Mouse (Mus musculus) thymus, adult 2 months (tissue): ENCODE results near the gene Phtf2. TPM values are rescaled to one million over a fixed set of nuclear protein-coding genes. Genes with fewer than 3 reads are reported as not detected.
"Not testable (repeated sequence)": the region's sequence is repeated elsewhere in the genome, so short reads cannot be mapped to it uniquely, and the experiment has no call there.

Experiments
- DNase-seq: peaks from one replicate; pipeline ENCODE4 v3.0.0; 2021
- H3K27ac ChIP-seq: fragments of 200-500 bp; 2 replicates; pipeline ENCODE4 v1.5.1; 2012; ENCODE audit warnings: low read length, control low read depth; ENCODE audit not compliant: control insufficient read depth, insufficient read depth
- H3K27me3 ChIP-seq: fragments of 200-500 bp; 2 replicates; pipeline ENCODE4 v1.6.1; 2012; ENCODE audit warnings: mild to moderate bottlenecking, low read length, moderate library complexity, mixed read lengths; ENCODE audit not compliant: control insufficient read depth, insufficient read depth
- H3K36me3 ChIP-seq: fragments of 200-500 bp; 2 replicates; pipeline ENCODE4 v1.6.1; 2012; ENCODE audit warnings: mild to moderate bottlenecking, low read length, moderate library complexity; ENCODE audit not compliant: control insufficient read depth, insufficient read depth
- H3K4me1 ChIP-seq: fragments of 200-500 bp; replicated peaks from 2 replicates; pipeline ENCODE4 v1.6.1; 2012; ENCODE audit warnings: low read length; ENCODE audit not compliant: control insufficient read depth, insufficient read depth
- H3K4me3 ChIP-seq: fragments of 200-500 bp; 2 replicates; pipeline ENCODE4 v1.5.1; 2012; ENCODE audit warnings: mild to moderate bottlenecking, low read length, control low read depth, moderate library complexity; ENCODE audit not compliant: control insufficient read depth, insufficient read depth
- CTCF ChIP-seq: fragments of 200-500 bp; IDR thresholded peaks from 2 replicates; pipeline ENCODE4 v1.5.1; 2012; ENCODE audit warnings: mild to moderate bottlenecking, control low read depth, low read length, moderate library complexity, borderline replicate concordance; ENCODE audit not compliant: control insufficient read depth, poor library complexity, insufficient read depth; ENCODE audit errors: extremely low read depth
- POLR2A ChIP-seq: fragments of 200-500 bp; IDR thresholded peaks from 2 replicates; pipeline ENCODE4 v1.6.1; 2012; ENCODE audit warnings: mild to moderate bottlenecking, low read length, control low read depth, moderate library complexity; ENCODE audit not compliant: control insufficient read depth, poor library complexity, insufficient read depth; ENCODE audit errors: extremely low read depth
- WGBS: fragments of 180-500 bp; shearing (Covaris S2); methylation state at CpG from one replicate; pipeline ENCODE4 v1.1.7; 2018; 5-methylcytosine and 5-hydroxymethylcytosine counted together
- polyA plus RNA-seq: library from polyadenylated mRNA; depleted of rRNA; stranded (reverse); fragments of >200 nt; gene quantifications from 2 replicates; pipeline ENCODE4 v1.2.3, GENCODE M21; 2012

Gene Phtf2
- polyA plus RNA-seq, 1 experiment: 4.5 TPM

- 92% methylated on average over 1 of the region's 1 CpGs for WGBS
- DNase-seq: no peak
- Histone ChIP-seq H3K4me3 (no peak overlapping the region), H3K27me3 (no peaks in the 10 kb centered on the region), H3K4me1 (no peaks in the 10 kb centered on the region), H3K36me3 (no peaks in the 10 kb centered on the region), H3K27ac (no peak overlapping the region)
- TF ChIP-seq CTCF (no peak), POLR2A (no peak)
Measured at GRCm38 (mm10) chr5:20821647-20822046, 60.3 kb downstream of the Phtf2 start.

- Histone ChIP-seq H3K36me3 (no peaks in the 10 kb centered on the region), H3K4me3 (no peak overlapping the region), H3K4me1 (no peaks in the 10 kb centered on the region), H3K27me3 (no peaks in the 10 kb centered on the region), H3K27ac (no peak overlapping the region)
- DNase-seq: no peak
- no peak for TF ChIP-seq CTCF
- TF ChIP-seq POLR2A: no peak
Measured at GRCm38 (mm10) chr5:20821122-20821521, 60.8 kb downstream of the Phtf2 start.

GRCm38 (mm10) chr5:20815094-20815493 is 66.8 kb downstream of the Phtf2 start:
- Histone ChIP-seq H3K4me3 (no peak overlapping the region), H3K27ac (no peak overlapping the region), H3K36me3 (no peaks in the 10 kb centered on the region), H3K27me3 (no peaks in the 10 kb centered on the region), H3K4me1 (no peaks in the 10 kb centered on the region)
- DNase-seq: no peak
- 97% methylated on average over 2 of the region's 2 CpGs for WGBS
- TF ChIP-seq POLR2A (no peak), CTCF (no peak)

- no peaks in the 10 kb centered on the region for H3K27me3 ChIP-seq
- no peak overlapping the region for H3K4me3 ChIP-seq
- TF ChIP-seq CTCF (no peak), POLR2A (no peak)
- no peak overlapping the region for H3K27ac ChIP-seq
- 92% methylated on average over 6 of the region's 6 CpGs for WGBS
- no peak for DNase-seq
- H3K36me3 ChIP-seq: no peaks in the 10 kb centered on the region
- no peaks in the 10 kb centered on the region for H3K4me1 ChIP-seq
Measured at GRCm38 (mm10) chr5:20810449-20810848, 71.5 kb downstream of the Phtf2 start.

- no peak overlapping the region for H3K27ac ChIP-seq
- no peaks in the 10 kb centered on the region for H3K27me3 ChIP-seq
- DNase-seq: no peak
- H3K4me1 ChIP-seq: no peaks in the 10 kb centered on the region
- no peak overlapping the region for H3K4me3 ChIP-seq
- peaks cover 11% of the 10 kb centered on the region for H3K36me3 ChIP-seq
- TF ChIP-seq CTCF: no peak
- 97% methylated on average over 5 of the region's 5 CpGs for WGBS
Measured at GRCm38 (mm10) chr5:20795932-20796331, 86.0 kb downstream of the Phtf2 start.

- Histone ChIP-seq H3K4me3 (no peak overlapping the region), H3K4me1 (no peaks in the 10 kb centered on the region), H3K27me3 (no peaks in the 10 kb centered on the region), H3K36me3 (peaks cover 16% of the 10 kb centered on the region), H3K27ac (no peak overlapping the region)
- DNase-seq: peak; percentile 8
- TF ChIP-seq POLR2A (no peak), CTCF (no peak)
- WGBS: 86% methylated on average over 10 of the region's 10 CpGs
Measured at GRCm38 (mm10) chr5:20791793-20792554, 90.0 kb downstream of the Phtf2 start.

GRCm38 (mm10) chr5:20786471-20786870 is 95.5 kb downstream of the Phtf2 start:
- DNase-seq, H3K36me3 ChIP-seq, H3K27me3 ChIP-seq, H3K4me1 ChIP-seq, H3K4me3 ChIP-seq, H3K27ac ChIP-seq: not testable (repeated sequence)
- WGBS: 96% methylated on average over 4 of the region's 5 CpGs
